Mouse (Mus musculus): ENCODE measurements around the gene St6galnac4.

- TF ChIP-seq POLR2A (IDR thresholded peaks at IDR 0.05; ENCODE audit: insufficient read depth, low read length) (no peak), EP300 (IDR thresholded peaks at IDR 0.05; ENCODE audit: insufficient read depth, low read depth, low read length) (no peak), CTCF (IDR thresholded peaks at IDR 0.05; ENCODE audit: low read depth, low read length) (no peak)
Observed at GRCm38 (mm10) chr2:32551236-32551635, 35.7 kb upstream of the St6galnac4 start.
